Mouse (Mus musculus): ENCODE data around the gene Ttll3.

The Ttll3 gene

DNA sequence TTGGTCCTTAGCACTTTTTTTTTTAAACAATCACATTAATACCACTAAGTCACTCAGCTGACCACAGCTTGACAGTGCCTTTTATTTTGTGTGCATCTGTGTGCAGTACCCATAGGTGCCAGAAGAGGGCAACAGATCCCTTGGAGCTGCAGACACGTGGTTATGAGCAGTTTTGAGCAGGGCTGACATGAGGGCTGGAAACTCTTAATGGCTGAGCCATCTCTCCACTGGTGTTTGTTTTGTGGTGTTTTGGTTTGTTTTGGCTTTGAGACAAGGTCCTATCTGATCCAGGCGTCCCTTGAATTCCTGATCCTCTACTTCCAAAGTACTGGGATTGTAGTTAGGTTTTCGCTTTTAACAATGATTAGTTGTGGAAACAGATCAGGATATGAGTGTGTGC, 38.3 kb downstream of the Ttll3 start:
- peak; percentile 46 for DNase-seq

DNA sequence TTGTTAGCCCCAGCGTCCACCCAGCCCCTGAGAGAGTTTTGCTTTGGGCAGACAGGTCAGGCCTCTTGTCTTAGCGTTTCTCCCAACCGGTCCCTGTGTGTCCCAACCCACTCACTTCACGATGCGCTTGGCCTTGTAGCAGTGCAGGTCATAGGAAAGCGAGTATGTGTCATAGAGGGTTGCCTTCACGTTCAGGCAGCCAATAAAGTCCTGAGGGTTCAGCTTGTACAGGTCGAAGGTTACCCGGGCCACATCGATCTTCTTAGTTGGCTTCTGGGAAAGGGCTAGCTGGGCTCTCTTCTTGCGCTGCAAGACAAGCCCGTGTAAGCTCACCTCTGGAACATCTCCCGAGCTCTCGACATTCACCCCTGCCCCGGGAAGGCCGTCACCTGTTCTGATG, 38.9 kb downstream of the Ttll3 start:
- DNase-seq = no peak

DNA sequence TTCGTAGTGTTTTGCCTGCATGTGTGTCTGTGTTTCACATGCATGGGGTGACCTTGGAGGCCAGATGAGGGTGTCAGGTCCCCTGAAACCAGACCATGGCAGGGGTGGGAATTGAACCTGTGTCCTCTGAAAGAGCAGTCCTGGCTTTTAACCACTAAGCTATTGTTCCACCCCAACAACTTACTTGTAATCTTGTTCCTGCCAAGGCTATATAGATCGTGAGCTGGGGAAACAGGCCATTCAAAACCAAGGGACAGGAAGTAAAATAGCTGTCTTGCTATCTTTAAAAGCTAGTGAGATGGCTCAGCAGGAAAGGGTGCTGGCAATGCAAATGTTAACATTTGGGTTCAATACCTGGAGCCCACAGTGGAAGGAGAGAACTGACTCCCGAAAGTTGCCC, 40.9 kb downstream of the Ttll3 start:
- no peak for DNase-seq

DNA sequence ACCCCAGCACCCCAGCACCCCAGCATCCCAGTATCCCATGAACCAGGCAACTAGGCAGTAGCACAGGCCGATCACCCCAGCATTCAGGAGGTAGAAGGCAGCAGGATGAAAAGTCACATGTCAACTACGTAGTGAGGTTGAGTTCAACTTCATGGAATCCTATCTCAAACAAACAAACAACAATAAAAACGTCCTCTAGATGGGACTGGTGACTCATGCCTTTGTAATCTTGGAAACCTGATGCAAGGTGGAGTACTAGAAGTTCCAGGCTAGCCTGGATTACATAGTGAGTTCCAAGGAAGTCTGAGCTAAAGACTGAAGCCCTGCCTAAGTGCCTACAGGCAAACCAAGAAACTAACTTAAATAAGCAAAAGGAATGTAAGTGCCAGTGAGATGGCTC, 41.8 kb downstream of the Ttll3 start:
- no peak for DNase-seq

DNA sequence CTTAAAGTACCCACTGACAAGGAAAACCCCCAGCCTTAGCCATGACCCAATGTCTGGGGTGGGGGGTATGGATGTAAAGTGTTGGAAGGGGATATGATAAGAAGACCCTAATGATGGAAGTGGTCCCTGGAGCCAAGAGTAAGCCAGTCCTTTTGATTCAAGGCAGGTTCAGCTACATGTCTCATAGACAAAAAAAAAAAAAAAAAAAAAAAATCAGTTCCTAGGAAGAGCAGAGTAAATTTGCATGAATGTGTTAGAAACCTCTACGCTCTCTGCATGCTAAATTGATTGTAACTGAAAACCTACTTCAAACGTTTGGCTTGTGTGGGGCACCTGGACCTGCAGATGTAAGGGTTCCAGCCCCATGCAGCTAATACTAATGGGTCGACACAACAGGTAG, 42.7 kb downstream of the Ttll3 start:
- DNase-seq = no peak

DNA sequence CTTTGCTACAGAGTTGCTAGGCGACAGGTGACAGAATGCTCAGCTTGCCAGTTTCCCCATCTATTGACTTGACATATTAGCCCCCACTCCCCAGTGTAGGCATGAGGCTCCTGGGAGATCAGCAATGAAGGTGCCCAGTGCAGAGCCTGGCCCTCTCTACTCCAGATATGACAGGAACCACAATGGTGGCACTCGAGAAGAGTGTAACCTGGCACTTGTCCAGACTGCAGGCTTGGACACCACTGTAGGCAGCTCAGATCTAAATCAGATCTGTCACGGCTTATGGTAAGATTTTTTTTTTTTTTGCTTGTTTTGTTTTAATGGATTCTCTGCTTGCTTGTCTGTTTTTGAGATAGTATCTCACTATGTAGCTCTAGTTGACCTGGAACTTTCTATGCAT, 44.6 kb downstream of the Ttll3 start:
- DNase-seq = no peak

DNA sequence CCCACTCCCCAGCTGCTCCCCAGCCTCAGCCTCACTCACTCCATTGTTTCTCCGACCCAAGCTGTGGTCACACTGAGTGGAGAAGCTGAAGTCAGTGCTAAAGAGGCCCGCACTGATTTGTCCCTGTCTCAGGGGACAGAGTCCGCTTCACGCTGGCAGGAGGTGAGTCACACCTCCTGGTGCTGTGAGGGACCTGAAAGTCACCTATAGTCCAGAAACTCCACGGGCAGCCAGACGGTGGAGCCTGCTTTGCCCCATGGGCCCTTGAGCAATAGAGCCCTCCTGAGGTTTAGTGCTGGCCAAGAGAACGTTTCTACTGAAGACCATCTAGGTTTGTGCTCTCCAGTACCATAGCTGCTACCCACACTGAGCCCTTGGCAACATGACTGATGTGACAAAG, 45.6 kb downstream of the Ttll3 start:
- DNase-seq = no peak

DNA sequence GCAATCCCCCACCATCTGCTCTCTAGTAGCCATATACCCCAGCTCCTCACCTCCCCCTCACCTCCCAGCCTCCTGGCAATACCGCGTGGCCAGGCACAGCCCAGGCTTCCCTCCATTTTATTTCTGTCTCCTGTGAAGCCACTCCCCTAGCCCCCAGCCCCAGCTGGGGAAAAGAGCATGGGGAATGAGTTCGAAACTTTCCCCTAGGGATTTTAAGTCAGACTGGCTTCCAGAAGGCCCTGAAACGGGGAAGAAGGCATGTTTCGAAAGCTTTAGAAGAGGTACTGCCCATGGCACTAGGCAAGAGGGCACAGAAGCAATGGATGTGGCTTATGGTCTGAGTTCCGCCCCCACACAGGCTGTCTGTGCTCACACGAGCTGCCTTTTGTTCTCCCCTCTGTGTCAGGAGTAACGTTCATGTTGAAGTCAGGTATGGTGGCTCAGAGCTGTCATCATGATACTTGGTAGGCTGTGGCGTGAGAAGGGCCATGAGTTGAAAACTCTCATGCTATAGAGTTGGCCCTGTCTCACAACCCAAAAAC, 46.7 kb downstream of the Ttll3 start, which contains the start of gene Cidec:
Cidec (minus strand) TSS at position 97 of the 542 bp plus-strand sequence.
- no peak for DNase-seq

DNA sequence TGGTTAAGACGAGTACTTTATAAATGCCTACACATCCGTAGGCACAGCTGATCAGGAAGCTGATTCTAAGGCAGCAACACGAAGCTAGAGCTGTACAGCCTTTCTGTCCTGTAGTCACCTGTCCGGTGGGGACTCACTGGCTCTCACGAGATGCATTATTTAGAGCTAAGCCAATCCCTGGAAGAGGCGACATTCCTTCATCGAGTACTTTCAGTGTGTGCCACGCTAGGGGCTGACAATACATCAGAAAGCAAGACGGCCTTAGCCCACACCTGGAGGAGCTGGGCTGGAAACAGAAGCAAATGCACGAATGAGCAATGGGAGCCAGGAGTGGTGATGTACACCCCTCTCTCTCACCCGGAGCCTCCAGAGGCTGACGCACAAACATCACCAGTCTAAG, 48.1 kb downstream of the Ttll3 start:
- DNase-seq = no peak

DNA sequence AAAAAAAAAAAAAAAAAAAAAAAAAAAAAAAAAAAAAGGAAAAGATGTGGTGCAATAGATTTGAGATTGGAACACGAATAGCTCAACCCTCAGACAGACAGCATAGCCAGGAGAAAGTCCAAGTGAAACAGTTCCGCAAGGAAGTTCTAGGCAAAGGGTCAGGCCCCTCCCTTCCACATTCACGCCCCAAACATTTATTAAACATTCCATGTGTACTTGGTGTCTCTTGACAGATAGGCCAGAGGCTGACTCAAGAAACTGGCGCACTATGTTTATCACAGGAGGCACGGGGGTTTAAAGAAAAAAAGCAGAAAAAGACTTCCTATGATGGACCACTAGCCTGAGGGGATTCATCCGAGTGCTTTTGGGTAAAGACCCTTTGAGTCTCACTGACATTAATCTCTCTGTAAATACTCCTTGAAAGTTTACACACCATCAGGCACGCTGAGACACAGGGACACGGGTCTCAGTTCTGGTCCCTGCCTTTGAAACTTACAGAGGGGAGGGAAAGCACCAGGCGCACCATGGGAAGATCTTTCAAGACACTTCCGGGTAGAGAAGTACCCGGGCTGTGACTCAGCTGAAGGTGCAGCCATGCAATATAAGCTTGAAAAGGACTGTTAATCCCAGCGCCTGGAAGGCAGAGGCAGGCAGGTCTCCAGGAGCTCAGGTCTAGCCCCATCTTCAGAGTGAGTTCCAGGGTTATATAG, 49.8 kb downstream of the Ttll3 start:
- no peak for DNase-seq

DNA sequence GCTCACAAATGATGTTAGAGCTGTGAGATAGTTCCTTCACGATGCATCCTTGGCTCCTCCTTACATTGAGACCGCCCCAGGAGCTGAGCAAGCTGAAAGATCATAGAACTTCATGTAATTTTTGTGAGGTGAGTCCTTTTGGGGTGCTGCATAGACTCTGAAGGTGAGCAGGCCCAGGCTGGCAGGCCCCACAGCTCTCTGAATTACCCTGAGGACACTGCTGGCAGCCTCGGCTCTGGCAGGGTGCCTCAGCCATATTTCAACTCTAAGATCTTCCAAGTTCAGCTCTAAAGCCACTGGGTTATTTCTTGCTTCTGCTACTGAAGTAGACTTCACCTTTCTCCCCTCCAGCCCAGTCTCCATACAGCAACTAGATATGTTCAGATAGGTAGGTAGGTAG, 51.6 kb downstream of the Ttll3 start:
- DNase-seq = no peak

DNA sequence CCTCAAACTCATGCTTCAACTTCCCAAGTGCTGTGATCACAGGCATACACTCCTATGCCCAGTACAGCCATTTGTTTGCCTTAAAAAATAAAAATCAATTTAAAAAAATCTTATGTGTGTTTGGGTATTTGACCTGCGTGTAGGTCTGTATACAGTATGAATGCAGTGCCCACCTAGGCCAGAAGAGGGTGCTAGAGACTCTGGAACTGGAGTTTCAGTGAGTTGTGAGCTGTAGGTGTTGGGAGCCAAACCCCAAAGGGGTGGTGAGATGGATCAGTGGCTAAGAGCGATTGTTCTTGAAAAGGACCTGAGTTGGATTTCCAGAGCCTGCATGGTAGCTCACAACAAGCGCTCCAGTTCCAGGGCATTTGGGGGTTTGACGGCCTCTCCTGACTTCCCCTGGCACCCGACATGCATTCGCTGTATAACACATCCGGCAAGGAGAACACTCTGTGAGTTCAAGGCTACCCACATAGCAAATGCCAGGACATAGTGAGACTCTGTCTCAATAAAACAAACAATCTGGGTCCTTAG, 52.2 kb downstream of the Ttll3 start:
- peak; percentile 72 for DNase-seq

DNA sequence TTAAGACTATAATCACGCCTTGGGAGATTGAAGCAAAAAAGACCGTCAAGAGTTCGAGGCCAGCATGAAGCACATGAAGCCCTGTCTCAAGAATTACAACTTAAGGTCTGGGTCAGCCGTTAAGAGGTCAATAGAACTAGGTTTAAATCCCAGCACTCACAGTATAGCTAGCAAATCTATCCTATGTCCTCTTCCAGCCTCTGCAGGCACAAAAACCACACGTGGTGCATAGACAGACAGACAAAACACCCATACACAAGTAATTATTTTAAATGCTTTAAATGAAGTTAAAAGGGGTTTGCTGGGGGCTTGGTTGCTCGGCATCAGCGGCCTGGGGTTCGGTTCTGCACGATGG, 53.0 kb downstream of the Ttll3 start:
- DNase-seq = no peak

DNA sequence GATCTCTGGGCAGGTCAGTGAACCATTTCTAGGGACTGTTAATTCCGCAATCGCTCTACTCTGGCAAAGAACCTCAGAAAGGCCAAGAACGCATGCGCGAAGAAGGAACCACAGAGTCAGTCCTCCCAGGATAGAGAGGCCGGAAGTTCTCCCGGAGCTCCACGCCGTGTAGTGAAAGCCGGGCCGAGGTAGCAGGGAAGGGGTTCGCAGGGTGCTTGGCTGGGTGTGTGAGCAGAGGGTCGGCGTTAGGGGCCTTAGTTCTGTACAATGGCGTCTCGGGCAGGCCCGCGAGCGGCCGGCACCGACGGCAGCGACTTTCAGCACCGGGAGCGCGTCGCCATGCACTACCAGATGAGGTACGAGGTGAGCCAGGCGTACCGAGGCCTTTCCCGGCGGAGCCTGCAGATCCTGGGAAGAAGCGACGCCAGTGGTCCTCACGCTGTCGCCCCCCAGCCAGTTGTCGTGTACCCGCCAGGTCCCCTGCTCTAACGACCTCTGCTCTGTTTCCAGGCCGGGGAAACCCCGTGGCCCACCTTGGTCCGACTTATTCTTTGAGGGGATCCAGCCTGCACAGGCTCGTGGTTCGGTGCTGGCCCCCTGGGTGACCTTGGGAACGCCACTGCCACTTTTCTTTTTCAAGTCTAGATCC, 53.5 kb downstream of the Ttll3 start, which contains the start of gene Jagn1:
Jagn1 (plus strand) TSS at position 128 of the 649 bp plus-strand sequence.
- DNase-seq = peak; percentile 85

DNA sequence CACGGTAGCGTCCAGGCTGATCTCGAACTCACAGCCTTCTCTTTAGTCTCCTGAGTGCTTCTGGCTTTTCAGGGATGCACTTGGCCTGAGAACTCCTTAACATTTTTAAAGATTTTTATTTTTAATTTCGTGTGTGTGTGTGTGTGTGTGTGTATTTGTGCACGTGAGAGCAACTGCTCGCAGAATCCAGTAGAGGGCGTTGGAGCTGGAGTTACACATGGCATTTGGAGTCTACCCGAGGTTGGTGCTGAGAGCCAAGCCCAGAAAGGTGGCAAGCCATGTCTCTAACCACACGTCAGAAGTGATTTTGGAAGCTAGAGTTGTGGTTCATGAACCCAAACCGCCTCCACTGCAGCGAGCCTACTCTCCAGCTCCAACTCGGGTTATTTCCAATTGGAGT, 54.0 kb downstream of the Ttll3 start:
- DNase-seq = no peak

DNA sequence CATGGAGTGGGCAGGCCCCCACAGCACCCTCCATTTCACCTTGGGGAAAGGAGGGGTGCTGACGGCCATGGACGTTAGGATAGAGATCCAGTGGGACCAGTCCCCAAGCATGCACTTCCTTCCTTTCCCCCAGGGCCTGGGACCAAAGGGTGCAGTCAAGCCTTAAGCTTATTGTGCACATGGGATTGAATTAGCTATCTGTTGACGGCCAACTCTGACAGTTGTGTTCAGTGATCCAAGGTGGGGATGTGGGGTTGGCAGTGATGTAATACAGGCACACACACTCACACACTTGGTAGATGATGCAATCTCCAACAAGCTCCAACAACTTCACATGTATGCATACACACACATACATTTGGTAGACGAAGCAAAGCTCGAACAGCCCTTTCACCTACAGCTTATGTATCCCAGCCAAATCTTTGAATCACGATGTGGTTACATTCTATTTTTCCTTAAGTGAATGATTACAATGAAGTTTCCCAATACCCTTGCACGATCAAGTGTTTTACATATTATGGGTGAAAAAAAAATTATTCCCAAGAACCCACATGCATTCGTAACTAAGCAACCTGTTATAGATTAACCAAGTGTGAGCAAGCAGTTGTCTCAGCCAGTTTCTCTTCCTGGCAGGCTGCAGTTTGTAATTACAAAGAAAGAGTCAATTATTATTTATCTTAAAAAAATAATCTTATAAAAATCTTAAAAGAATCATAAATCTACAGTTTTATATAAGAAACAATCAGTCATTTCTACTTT, 55.3 kb downstream of the Ttll3 start:
- no peak for DNase-seq

DNA sequence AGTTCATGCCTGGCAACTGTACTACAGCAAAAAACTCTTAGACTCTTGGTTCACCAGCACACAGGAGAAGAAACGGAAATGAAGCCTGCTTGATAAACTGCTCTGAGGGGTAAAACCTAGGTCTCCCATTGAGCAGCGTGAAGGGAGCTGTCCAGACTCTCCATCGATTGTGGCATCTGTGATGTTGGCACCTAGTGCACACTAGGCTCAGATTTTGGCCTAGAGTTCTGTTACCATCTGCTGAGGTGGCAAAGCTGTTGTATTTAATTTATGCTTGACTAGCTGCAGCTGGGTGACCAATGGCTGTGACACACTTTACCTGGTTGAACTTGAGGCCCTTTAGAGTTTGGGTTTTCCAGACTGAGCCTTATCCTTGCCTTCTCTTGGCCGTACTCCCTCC, 58.6 kb downstream of the Ttll3 start:
- no peak for DNase-seq

DNA sequence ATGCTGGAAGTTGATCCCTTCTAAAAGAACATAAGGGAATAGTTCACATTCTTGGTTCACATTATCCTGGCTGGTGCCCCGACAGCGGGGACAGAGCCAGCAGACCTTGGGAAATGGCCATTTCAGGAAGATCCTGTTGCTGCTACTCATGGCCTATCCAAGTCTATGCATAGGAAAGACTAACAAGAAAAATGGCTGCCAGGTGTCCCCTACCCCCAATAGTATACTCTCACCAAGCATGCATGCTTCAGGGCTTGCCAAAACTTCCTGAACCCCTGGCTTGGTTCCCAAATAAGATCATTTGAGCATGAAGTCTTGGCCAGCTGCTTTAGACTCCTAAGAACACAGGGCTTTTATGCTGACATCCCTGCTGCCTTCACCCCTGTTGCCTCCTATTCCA, 62.8 kb downstream of the Ttll3 start:
- DNase-seq = no peak

DNA sequence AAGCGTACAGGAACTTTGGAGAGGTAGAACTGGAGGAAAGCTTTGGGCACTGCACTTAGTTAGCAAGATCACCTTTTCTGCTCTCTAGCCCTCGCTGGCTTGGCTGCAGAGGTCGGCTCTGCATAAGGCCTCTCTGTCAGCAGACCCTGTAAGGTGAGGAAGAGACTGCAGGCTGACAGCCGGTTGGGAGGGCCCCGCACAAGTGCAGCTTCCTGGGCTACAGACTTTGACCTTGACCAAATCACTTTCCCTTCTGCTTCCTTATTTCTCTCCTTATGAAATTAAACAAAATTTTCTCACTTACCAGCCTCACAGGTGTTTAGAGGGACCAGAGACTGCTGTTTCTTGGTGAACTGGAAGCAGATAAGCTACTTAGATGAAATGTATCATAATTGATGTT, 65.9 kb downstream of the Ttll3 start:
- no peak for DNase-seq

DNA sequence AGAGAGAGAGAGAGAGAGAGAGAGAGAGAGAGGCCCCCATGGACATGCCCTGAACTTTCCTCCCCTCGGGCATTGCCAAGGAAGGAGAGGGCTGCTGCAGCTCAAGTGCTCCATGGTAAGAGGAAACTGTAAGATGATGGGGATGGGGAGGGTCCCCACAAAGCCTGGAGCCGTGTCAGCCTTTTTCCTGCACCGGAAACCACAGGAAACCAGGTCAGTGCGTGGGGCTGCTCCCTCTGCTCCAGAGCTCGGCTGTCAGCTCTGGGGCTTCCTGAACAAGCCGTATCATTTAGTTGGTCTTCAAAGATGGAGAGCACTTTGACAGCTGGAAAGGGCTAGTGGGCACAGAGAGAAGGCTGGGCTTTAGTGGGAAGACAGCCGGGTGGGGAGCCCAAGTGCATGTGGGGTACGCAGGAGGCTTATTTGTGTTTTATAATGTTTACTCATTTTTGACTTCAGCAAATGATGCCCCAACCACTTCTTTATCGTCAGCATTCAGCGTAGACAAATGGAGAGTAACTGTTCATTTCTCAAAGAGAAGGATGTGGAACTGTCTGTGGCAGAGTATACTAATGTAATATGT, 69.0 kb downstream of the Ttll3 start, which contains the start of gene Il17re:
Il17re (plus strand) TSS at position 533 of the 583 bp plus-strand sequence.
- no peak for DNase-seq

DNA sequence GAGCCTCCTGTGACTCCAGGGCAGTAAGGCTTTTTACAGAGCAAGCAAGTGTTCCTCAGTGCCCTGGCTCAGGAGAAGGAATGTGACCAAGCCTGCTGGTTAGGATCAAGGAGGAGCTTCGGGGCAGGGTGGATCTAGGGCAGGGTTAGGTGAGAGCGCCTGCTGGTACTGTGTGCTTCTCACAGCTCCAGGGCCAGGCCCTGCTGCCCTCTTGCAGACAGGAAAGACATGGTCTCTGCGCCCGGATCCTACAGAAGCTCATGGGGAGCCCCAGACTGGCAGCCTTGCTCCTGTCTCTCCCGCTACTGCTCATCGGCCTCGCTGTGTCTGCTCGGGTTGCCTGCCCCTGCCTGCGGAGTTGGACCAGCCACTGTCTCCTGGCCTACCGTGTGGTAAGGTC, 69.6 kb downstream of the Ttll3 start:
- no peak for DNase-seq

DNA sequence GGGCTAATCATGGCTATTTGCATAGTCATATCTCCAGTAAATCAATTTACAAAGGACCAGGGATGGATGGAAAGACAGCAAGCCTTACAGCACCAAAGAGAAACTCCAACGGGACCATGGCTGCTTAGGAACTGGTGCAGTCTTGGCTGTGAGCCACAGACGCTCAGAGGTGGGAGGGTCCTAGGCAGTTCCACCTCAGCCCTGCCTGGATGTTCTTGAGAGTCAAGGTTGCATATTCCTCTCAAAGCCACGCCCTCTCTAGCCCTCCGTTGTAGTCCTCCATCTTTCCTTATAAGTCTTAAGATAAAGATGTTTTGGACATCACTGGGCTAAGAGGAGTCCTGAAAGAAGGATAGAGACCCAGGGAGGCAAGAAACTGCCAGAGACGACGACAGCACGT, 75.0 kb downstream of the Ttll3 start:
- DNase-seq = no peak

Measured in right cerebral cortex, postnatal 4 days (tissue).